Mouse (Mus musculus) limb, embryonic 10.5 days (tissue): ENCODE measurements around the gene Rab33b. TPM values are rescaled to one million over a fixed set of nuclear protein-coding genes. Genes with fewer than 3 reads are reported as not detected.
A peak's percentile ranks its signal among the peaks of the same experiment; 100 is the strongest.

Source experiments
- DNase-seq: peaks from one replicate; pipeline ENCODE4 v3.0.0-alpha.2; 2017; ENCODE audit warnings: low spot score
- H3K27ac ChIP-seq: fragments of 300-500 bp; sonication (generic); 2 replicates; pipeline ENCODE4 v1.5.1; 2016; ENCODE audit warnings: mild to moderate bottlenecking
- H3K27me3 ChIP-seq: fragments of 300-500 bp; sonication (generic); 2 replicates; pipeline ENCODE4 v1.6.1; 2016; ENCODE audit warnings: low read depth, mild to moderate bottlenecking; ENCODE audit not compliant: poor library complexity, severe bottlenecking
- H3K36me3 ChIP-seq: fragments of 300-500 bp; sonication (generic); 2 replicates; pipeline ENCODE4 v1.6.1; 2016; ENCODE audit warnings: mild to moderate bottlenecking, moderate library complexity
- H3K4me1 ChIP-seq: fragments of 300-500 bp; sonication (generic); 2 replicates; pipeline ENCODE4 v1.6.1; 2016
- H3K4me3 ChIP-seq: fragments of 300-500 bp; sonication (generic); 2 replicates; pipeline ENCODE4 v1.5.1; 2016; ENCODE audit warnings: mild to moderate bottlenecking, moderate library complexity
- H3K9me3 ChIP-seq: fragments of 300-500 bp; sonication (generic); replicated peaks from 2 replicates; pipeline ENCODE4 v1.6.1; 2016; ENCODE audit warnings: mild to moderate bottlenecking
- WGBS: fragments of 180-500 bp; shearing (Covaris S2); methylation state at CpG from one replicate; pipeline ENCODE4 v1.1.7; 2016; 5-methylcytosine and 5-hydroxymethylcytosine counted together
- polyA plus RNA-seq: library from polyadenylated mRNA; unstranded; fragments of >200 nt; fragmentation: Nextera tagmentation; extraction: Ambion mirVana; gene quantifications from 2 replicates; pipeline ENCODE4 v1.2.1, GENCODE M21; 2016

Rab33b gene
- polyA plus RNA-seq, 1 experiment from 2014 or later: 14.2 TPM

- WGBS: 70% methylated on average over 8 of the region's 8 CpGs
- H3K27me3 ChIP-seq: no peaks in the 10 kb centered on the region
- peaks cover 20% of the 10 kb centered on the region for H3K4me1 ChIP-seq
- DNase-seq: no peak
- peaks cover 49% of the 10 kb centered on the region for H3K36me3 ChIP-seq
- no peaks in the 10 kb centered on the region for H3K9me3 ChIP-seq
- H3K4me3 ChIP-seq: no peak overlapping the region
- peak overlapping the region; percentile 21; the same call in 1 of the 2 replicates for H3K27ac ChIP-seq
Measured at GRCm38 (mm10) chr3:51518763-51519121, 35.0 kb downstream of the Rab33b start.

- H3K27me3 ChIP-seq: no peaks in the 10 kb centered on the region
- H3K4me3 ChIP-seq: no peak overlapping the region
- H3K9me3 ChIP-seq: no peaks in the 10 kb centered on the region
- peaks cover 20% of the 10 kb centered on the region for H3K4me1 ChIP-seq
- no peak for DNase-seq
- no peak overlapping the region for H3K27ac ChIP-seq
- H3K36me3 ChIP-seq: peaks cover 75% of the 10 kb centered on the region
- 93% methylated on average over 14 of the region's 14 CpGs for WGBS
Measured at GRCm38 (mm10) chr3:51521262-51521661, 37.5 kb downstream of the Rab33b start.

GRCm38 (mm10) chr3:51525186-51525785 is 41.6 kb downstream of the Rab33b start:
- Histone ChIP-seq H3K4me1 (peaks cover 6% of the 10 kb centered on the region), H3K4me3 (no peak overlapping the region), H3K9me3 (no peaks in the 10 kb centered on the region), H3K27ac (no peak overlapping the region), H3K27me3 (no peaks in the 10 kb centered on the region), H3K36me3 (peaks cover 98% of the 10 kb centered on the region)
- DNase-seq: no peak
- WGBS: 85% methylated on average over 16 of the region's 16 CpGs

GRCm38 (mm10) chr3:51526891-51527290 is 43.2 kb downstream of the Rab33b start:
- peaks cover under 1% of the 10 kb centered on the region for H3K4me1 ChIP-seq
- H3K27me3 ChIP-seq: no peaks in the 10 kb centered on the region
- H3K27ac ChIP-seq: no peak overlapping the region
- DNase-seq: no peak
- WGBS: 95% methylated on average over 13 of the region's 13 CpGs
- no peak overlapping the region for H3K4me3 ChIP-seq
- H3K36me3 ChIP-seq: peaks cover 98% of the 10 kb centered on the region
- no peaks in the 10 kb centered on the region for H3K9me3 ChIP-seq

- H3K4me1 ChIP-seq: 0 out of 2 replicates have a peak, but pooled peaks cover 2% of the 10 kb centered on the region
- no peak for DNase-seq
- H3K4me3 ChIP-seq: no peak overlapping the region
- H3K9me3 ChIP-seq: no peaks in the 10 kb centered on the region
- peaks cover 92% of the 10 kb centered on the region for H3K36me3 ChIP-seq
- H3K27ac ChIP-seq: no peak overlapping the region
- WGBS: 86% methylated on average over 13 of the region's 13 CpGs
- no peaks in the 10 kb centered on the region for H3K27me3 ChIP-seq
Measured at GRCm38 (mm10) chr3:51531473-51532281, 48.0 kb downstream of the Rab33b start.

GRCm38 (mm10) chr3:51532282-51532620 is 48.5 kb downstream of the Rab33b start:
- no peak overlapping the region for H3K27ac ChIP-seq
- DNase-seq: no peak
- 0 out of 2 replicates have a peak, but pooled peaks cover 2% of the 10 kb centered on the region for H3K4me1 ChIP-seq
- H3K4me3 ChIP-seq: no peak overlapping the region
- no peaks in the 10 kb centered on the region for H3K9me3 ChIP-seq
- H3K27me3 ChIP-seq: no peaks in the 10 kb centered on the region
- WGBS: 82% methylated on average over 5 of the region's 5 CpGs
- peaks cover 88% of the 10 kb centered on the region for H3K36me3 ChIP-seq

GRCm38 (mm10) chr3:51533573-51533972 is 49.9 kb downstream of the Rab33b start:
- 0 out of 2 replicates have a peak, but pooled peaks cover 2% of the 10 kb centered on the region for H3K4me1 ChIP-seq
- H3K9me3 ChIP-seq: no peaks in the 10 kb centered on the region
- no peak for DNase-seq
- H3K27ac ChIP-seq: no peak overlapping the region
- H3K36me3 ChIP-seq: peaks cover 89% of the 10 kb centered on the region
- H3K27me3 ChIP-seq: no peaks in the 10 kb centered on the region
- no peak overlapping the region for H3K4me3 ChIP-seq
- WGBS: 94% methylated on average over 5 of the region's 5 CpGs

- WGBS: 84% methylated on average over 9 of the region's 9 CpGs
- Histone ChIP-seq H3K9me3 (no peaks in the 10 kb centered on the region), H3K27me3 (no peaks in the 10 kb centered on the region), H3K36me3 (peaks cover 89% of the 10 kb centered on the region), H3K27ac (no peak overlapping the region), H3K4me1 (0 out of 2 replicates have a peak, but pooled peaks cover 2% of the 10 kb centered on the region), H3K4me3 (no peak overlapping the region)
- no peak for DNase-seq
Measured at GRCm38 (mm10) chr3:51534013-51534412, 50.3 kb downstream of the Rab33b start.

GRCm38 (mm10) chr3:51539567-51540408 is 56.1 kb downstream of the Rab33b start:
- Histone ChIP-seq H3K27ac (peak overlapping the region; percentile 3; the same call in 1 of the 2 replicates), H3K36me3 (peaks cover 76% of the 10 kb centered on the region), H3K4me1 (no peaks in the 10 kb centered on the region), H3K4me3 (no peak overlapping the region), H3K9me3 (no peaks in the 10 kb centered on the region), H3K27me3 (no peaks in the 10 kb centered on the region)
- DNase-seq: peak; percentile 82
- WGBS: 59% methylated on average over 15 of the region's 15 CpGs

GRCm38 (mm10) chr3:51540659-51541058 is 56.9 kb downstream of the Rab33b start:
- H3K27ac ChIP-seq: no peak overlapping the region
- H3K4me1 ChIP-seq: no peaks in the 10 kb centered on the region
- no peaks in the 10 kb centered on the region for H3K9me3 ChIP-seq
- peaks cover 74% of the 10 kb centered on the region for H3K36me3 ChIP-seq
- DNase-seq: no peak
- no peaks in the 10 kb centered on the region for H3K27me3 ChIP-seq
- H3K4me3 ChIP-seq: no peak overlapping the region
- 94% methylated on average over 9 of the region's 9 CpGs for WGBS

- Histone ChIP-seq H3K4me1 (no peaks in the 10 kb centered on the region; the same call in 1 of the 2 replicates), H3K27me3 (no peaks in the 10 kb centered on the region), H3K27ac (no peak overlapping the region), H3K4me3 (no peak overlapping the region), H3K9me3 (no peaks in the 10 kb centered on the region), H3K36me3 (peaks cover 62% of the 10 kb centered on the region)
- DNase-seq: no peak
- 93% methylated on average over 19 of the region's 19 CpGs for WGBS
Measured at GRCm38 (mm10) chr3:51544442-51545128, 60.9 kb downstream of the Rab33b start.
